Mouse (Mus musculus): ENCODE measurements around the gene Ptgr2. TPM values are rescaled to one million over a fixed set of nuclear protein-coding genes. Genes with fewer than 3 reads are reported as not detected.
"Not testable (repeated sequence)": the region's sequence is repeated elsewhere in the genome, so short reads cannot be mapped to it uniquely, and the experiment has no call there.

Ptgr2 gene
- polyA plus RNA-seq, 1 experiment: 9.4 TPM

- WGBS: 100% methylated on average over 2 of the region's 2 CpGs
- no peak for DNase-seq (ENCODE audit: low read depth, low spot score)
Measured at GRCm38 (mm10) chr12:84299265-84299664, 14.2 kb downstream of the Ptgr2 start.

- WGBS: 37% methylated on average over 5 of the region's 5 CpGs
- DNase-seq (ENCODE audit: low read depth, low spot score): no peak
Measured at GRCm38 (mm10) chr12:84304101-84304500, 19.1 kb downstream of the Ptgr2 start.

GRCm38 (mm10) chr12:84304554-84304953 is 19.5 kb downstream of the Ptgr2 start:
- no peak for DNase-seq (ENCODE audit: low read depth, low spot score)
- 82% methylated on average over 1 of the region's 1 CpGs for WGBS

GRCm38 (mm10) chr12:84311306-84311705 is 26.3 kb downstream of the Ptgr2 start:
- WGBS: 67% methylated on average over 4 of the region's 5 CpGs
- DNase-seq (ENCODE audit: low read depth, low spot score): no peak

GRCm38 (mm10) chr12:84316006-84316405 is 31.0 kb downstream of the Ptgr2 start:
- 15% methylated on average over 7 of the region's 7 CpGs for WGBS
- no peak for DNase-seq (ENCODE audit: low read depth, low spot score)

GRCm38 (mm10) chr12:84316721-84317621 is 31.9 kb downstream of the Ptgr2 start, which contains the start of gene Zfp410:
Gene Zfp410, plus strand, starts transcription at chr12:84316852.
- peak; percentile 56 for DNase-seq (ENCODE audit: low read depth, low spot score)
- under 1% methylated on average over 77 of the region's 77 CpGs for WGBS

- 57% methylated on average over 4 of the region's 4 CpGs for WGBS
- DNase-seq (ENCODE audit: low read depth, low spot score): no peak
Measured at GRCm38 (mm10) chr12:84327111-84327512, 42.1 kb downstream of the Ptgr2 start.

- DNase-seq (ENCODE audit: low read depth, low spot score): no peak
- 85% methylated on average over 11 of the region's 11 CpGs for WGBS
Measured at GRCm38 (mm10) chr12:84336963-84337625, 52.1 kb downstream of the Ptgr2 start.

GRCm38 (mm10) chr12:84347192-84347591 is 62.2 kb downstream of the Ptgr2 start:
- no peak for DNase-seq (ENCODE audit: low read depth, low spot score)
- 49% methylated on average over 2 of the region's 2 CpGs for WGBS

GRCm38 (mm10) chr12:84358699-84359098 is 73.7 kb downstream of the Ptgr2 start:
- DNase-seq (ENCODE audit: low read depth, low spot score): not testable (repeated sequence)
- 80% methylated on average over 2 of the region's 2 CpGs for WGBS

- WGBS: under 1% methylated on average over 51 of the region's 51 CpGs
- DNase-seq (ENCODE audit: low read depth, low spot score): peak; percentile 98
Measured at GRCm38 (mm10) chr12:84361555-84362489, 76.8 kb downstream of the Ptgr2 start, which contains the start of the genes Coq6 and Fam161b. Gene Coq6, plus strand, starts transcription at chr12:84361657. Gene Fam161b, minus strand, starts transcription at chr12:84361833.

- DNase-seq (ENCODE audit: low read depth, low spot score): no peak
- WGBS: 32% methylated on average over 2 of the region's 2 CpGs
Measured at GRCm38 (mm10) chr12:84362872-84363271, 77.8 kb downstream of the Ptgr2 start.

- 79% methylated on average over 9 of the region's 9 CpGs for WGBS
- no peak for DNase-seq (ENCODE audit: low read depth, low spot score)
Measured at GRCm38 (mm10) chr12:84364291-84364690, 79.3 kb downstream of the Ptgr2 start.

- 95% methylated on average over 6 of the region's 6 CpGs for WGBS
Measured at GRCm38 (mm10) chr12:84365137-84365536, 80.1 kb downstream of the Ptgr2 start.

More at GRCm38 (mm10) chr12:84365137-84365536, 80.1 kb downstream of the Ptgr2 start:
- DNase-seq (ENCODE audit: low read depth, low spot score): no peak

Other genes starting within 250 kb of the Ptgr2 start
- gene Acot4, start 246.9 kb upstream of the Ptgr2 start, polyA plus RNA-seq (2012; rRNA removed): 4.5 and 8.5 TPM in 2 replicates
- gene Gm49366, start 246.3 kb upstream of the Ptgr2 start, polyA plus RNA-seq (2012; rRNA removed): not detected in 2 replicates
- not detected in 2 replicates for gene Acot3, start 233.1 kb upstream of the Ptgr2 start, polyA plus RNA-seq (2012; rRNA removed)
- gene Acot5, start 215.9 kb upstream of the Ptgr2 start, polyA plus RNA-seq (2012; rRNA removed): 0.15 TPM in 1 of 2 replicates, not detected in the other
- gene Acot6, start 184.6 kb upstream of the Ptgr2 start, polyA plus RNA-seq (2012; rRNA removed): 0.63 and 0.78 TPM in 2 replicates
- 0.69 and 1.2 TPM in 2 replicates for gene Dnal1, start 170.9 kb upstream of the Ptgr2 start, polyA plus RNA-seq (2012; rRNA removed)
- gene Pnma1, start 136.7 kb upstream of the Ptgr2 start, polyA plus RNA-seq (2012; rRNA removed): 0.16 and 0.22 TPM in 2 replicates
- 9.1 and 15.3 TPM in 2 replicates for gene Elmsan1, start 66.4 kb upstream of the Ptgr2 start, polyA plus RNA-seq (2012; rRNA removed)
- gene Zfp410, start 31.6 kb downstream of the Ptgr2 start, polyA plus RNA-seq (2012; rRNA removed): 29.4 and 35.1 TPM in 2 replicates
- gene Coq6, start 76.4 kb downstream of the Ptgr2 start, polyA plus RNA-seq (2012; rRNA removed): 43.2 and 49.7 TPM in 2 replicates
- gene Fam161b, start 76.6 kb downstream of the Ptgr2 start, polyA plus RNA-seq (2012; rRNA removed): 0.62 and 0.64 TPM in 2 replicates
- 16.7 and 33.8 TPM in 2 replicates for gene Entpd5, start 123.8 kb downstream of the Ptgr2 start, polyA plus RNA-seq (2012; rRNA removed)
- gene Bbof1, start 123.8 kb downstream of the Ptgr2 start, polyA plus RNA-seq (2012; rRNA removed): 0.04 and 0.10 TPM in 2 replicates
- gene Rnf113a2, start 132.0 kb downstream of the Ptgr2 start, polyA plus RNA-seq (2012; rRNA removed): 4.2 and 4.7 TPM in 2 replicates
- 4.7 and 7.5 TPM in 2 replicates for gene Aldh6a1, start 165.8 kb downstream of the Ptgr2 start, polyA plus RNA-seq (2012; rRNA removed)
- 6.4 and 7.6 TPM in 2 replicates for gene Lin52, start 166.2 kb downstream of the Ptgr2 start, polyA plus RNA-seq (2012; rRNA removed)

All from large intestine, adult 2 months (tissue).